Mouse (Mus musculus): Measurements from ENCODE around the gene Ssr2.

GRCm38 (mm10) chr3:88528646-88529045 lies 47.0 kb upstream of the Ssr2 start:
- TF ChIP-seq CHD2 (IDR thresholded peaks at IDR 0.05; ENCODE audit: low read depth, low read length) (no peak), HCFC1 (IDR thresholded peaks at IDR 0.05; ENCODE audit: borderline replicate concordance, insufficient read depth, low read length) (no peak), ZNF384 (IDR thresholded peaks at IDR 0.05; ENCODE audit: low read depth, low read length) (no peak), ZC3H11A (IDR thresholded peaks at IDR 0.05; ENCODE audit: borderline replicate concordance, low read depth, low read length) (no peak)

Measured in ES-E14 (cell line).